Mouse (Mus musculus) midbrain, postnatal 0 days (tissue): ENCODE data around the gene Apbb2. TPM values are rescaled to one million over a fixed set of nuclear protein-coding genes. Genes with fewer than 3 reads are reported as not detected.
A peak's percentile ranks its signal among the peaks of the same experiment; 100 is the strongest.

Experiments used
- ATAC-seq: fragments of 200-750 bp; cut with Nextera tagmentation; 2 replicates; pipeline ENCODE4 v1.8.0; 2017; ENCODE audit warnings: moderate number of reproducible peaks, mild to moderate bottlenecking, moderate TSS enrichment, moderate library complexity; ENCODE audit not compliant: low FRiP score
- DNase-seq: peaks from one replicate; pipeline ENCODE4 v3.0.0-alpha.2; 2015; ENCODE audit warnings: low spot score
- H3K27ac ChIP-seq: fragments of 300-500 bp; sonication (generic); 2 replicates; pipeline ENCODE4 v1.5.1; 2014; ENCODE audit warnings: low read depth, mild to moderate bottlenecking, low read length, mixed read lengths
- H3K27me3 ChIP-seq: fragments of 300-500 bp; sonication (generic); 2 replicates; pipeline ENCODE4 v1.6.1; 2014; ENCODE audit warnings: low read length, control low read depth, mixed read lengths; ENCODE audit not compliant: insufficient read depth
- H3K36me3 ChIP-seq: fragments of 300-500 bp; sonication (generic); 2 replicates; pipeline ENCODE4 v1.6.1; 2014; ENCODE audit warnings: low read length, control low read depth, mixed read lengths; ENCODE audit not compliant: insufficient read depth
- H3K4me1 ChIP-seq: fragments of 300-500 bp; sonication (generic); 2 replicates; pipeline ENCODE4 v1.6.1; 2014; ENCODE audit warnings: mild to moderate bottlenecking, control low read depth, antibody characterized with exemption, low read length, mixed read lengths; ENCODE audit not compliant: insufficient read depth
- H3K4me2 ChIP-seq: fragments of 300-500 bp; sonication (generic); 2 replicates; pipeline ENCODE4 v1.6.1; 2014; ENCODE audit warnings: low read depth, mild to moderate bottlenecking, low read length, mixed read lengths; ENCODE audit not compliant: poor library complexity, severe bottlenecking
- H3K4me3 ChIP-seq: fragments of 300-500 bp; sonication (generic); 2 replicates; pipeline ENCODE4 v1.5.1; 2014; ENCODE audit warnings: low read depth, mild to moderate bottlenecking, low read length, moderate library complexity
- H3K9ac ChIP-seq: fragments of 300-500 bp; sonication (generic); replicated peaks from 2 replicates; pipeline ENCODE4 v1.6.1; 2014; ENCODE audit warnings: mild to moderate bottlenecking, low read length, moderate library complexity, mixed read lengths; ENCODE audit not compliant: poor library complexity, severe bottlenecking
- H3K9me3 ChIP-seq: fragments of 300-500 bp; sonication (generic); 2 replicates; pipeline ENCODE4 v1.6.1; 2016; ENCODE audit warnings: low read length, control low read depth
- CTCF ChIP-seq: IDR thresholded peaks from 2 replicates; pipeline ENCODE4 v1.5.1; 2016; ENCODE audit warnings: antibody characterized with exemption, mild to moderate bottlenecking
- WGBS: fragments of 180-500 bp; shearing (Covaris S2); extraction: QIAGEN DNeasy Blood & Tissue Kit; methylation state at CpG from one replicate; pipeline ENCODE4 v1.1.7; 2014; 5-methylcytosine and 5-hydroxymethylcytosine counted together
- polyA plus RNA-seq: library from polyadenylated mRNA; unstranded; fragments of >200 nt; fragmentation: Nextera tagmentation; extraction: Ambion mirVana; gene quantifications from 2 replicates; pipeline ENCODE4 v1.2.1, GENCODE M21; 2015
- total RNA-seq: library from RNA; depleted of rRNA; stranded (reverse); fragments of >200 nt; gene quantifications from 2 replicates; pipeline ENCODE4 v1.2.3, GENCODE M21; 2014; rRNA removed

The Apbb2 gene
- total RNA-seq (60.6 and 73.7 TPM in 2 replicates), polyA plus RNA-seq (66.6 and 76.0 TPM in 2 replicates)

- Histone ChIP-seq H3K27me3 (no peaks in the 10 kb centered on the region), H3K36me3 (no peaks in the 10 kb centered on the region), H3K4me2 (peak within 1 kb of the TSS; percentile 73), H3K9me3 (no peaks in the 10 kb centered on the region), H3K27ac (peak within 1 kb of the TSS; percentile 91), H3K4me1 (peaks cover 12% of the 10 kb centered on the region; the same call in 1 of the 2 replicates), H3K4me3 (peak within 1 kb of the TSS; percentile 94), H3K9ac (peak within 1 kb of the TSS; percentile 96)
- WGBS = 1% methylated on average over 35 of the region's 39 CpGs
- ATAC-seq = peak; percentile 93
- DNase-seq = peak; percentile 96
- TF ChIP-seq CTCF = peak; percentile 75
Observed at GRCm38 (mm10) chr5:66618597-66618996, at the start of gene Apbb2. Apbb2 (minus strand) TSS chr5:66618784.

- Histone ChIP-seq H3K4me3 (no peak overlapping the region), H3K4me2 (no peak overlapping the region), H3K27me3 (no peaks in the 10 kb centered on the region), H3K4me1 (no peaks in the 10 kb centered on the region), H3K9me3 (no peaks in the 10 kb centered on the region), H3K9ac (no peak overlapping the region), H3K36me3 (no peaks in the 10 kb centered on the region), H3K27ac (no peak overlapping the region)
- ATAC-seq = no peak
- WGBS = 48% methylated on average over 5 of the region's 5 CpGs
- no peak for TF ChIP-seq CTCF
- peak; percentile 53 for DNase-seq
Observed at GRCm38 (mm10) chr5:66654220-66654619, 35.6 kb upstream of the Apbb2 start.

- TF ChIP-seq CTCF = no peak
- WGBS = 68% methylated on average over 7 of the region's 7 CpGs
- Histone ChIP-seq H3K27ac (no peak overlapping the region), H3K4me1 (no peaks in the 10 kb centered on the region), H3K9me3 (no peaks in the 10 kb centered on the region), H3K27me3 (no peaks in the 10 kb centered on the region), H3K36me3 (no peaks in the 10 kb centered on the region), H3K9ac (no peak overlapping the region), H3K4me3 (no peak overlapping the region), H3K4me2 (no peak overlapping the region)
- DNase-seq = no peak
- no peak for ATAC-seq
Observed at GRCm38 (mm10) chr5:66647504-66647903, 28.9 kb upstream of the Apbb2 start.

DNA sequence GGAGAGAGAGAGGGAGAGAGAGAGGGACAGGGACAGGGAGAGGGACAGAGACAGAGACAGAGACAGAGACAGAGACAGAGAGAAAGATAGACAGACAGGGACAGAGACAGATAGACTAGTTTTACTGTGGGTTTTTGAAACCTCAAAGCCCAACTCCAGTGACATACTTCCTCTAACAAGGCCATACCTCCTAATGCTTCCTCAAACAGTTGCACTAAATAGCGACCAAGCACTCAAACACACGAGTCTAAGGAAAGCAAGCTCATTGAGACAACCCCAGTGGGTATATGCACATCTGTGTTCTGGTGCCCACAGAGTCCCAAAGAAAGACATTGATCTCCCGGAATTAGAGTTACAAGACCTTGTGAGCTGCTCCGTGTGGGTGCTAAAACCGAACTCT lies 24.7 kb upstream of the Apbb2 start:
- no peak for TF ChIP-seq CTCF
- H3K36me3 ChIP-seq = no peaks in the 10 kb centered on the region
- no peak overlapping the region for H3K9ac ChIP-seq
- no peaks in the 10 kb centered on the region for H3K27me3 ChIP-seq
- no peak overlapping the region for H3K4me2 ChIP-seq
- H3K4me3 ChIP-seq = no peak overlapping the region
- ATAC-seq (no peak), DNase-seq (no peak)
- 82% methylated on average over 5 of the region's 5 CpGs for WGBS
- no peak overlapping the region for H3K27ac ChIP-seq
- H3K4me1 ChIP-seq = no peaks in the 10 kb centered on the region
- H3K9me3 ChIP-seq = no peaks in the 10 kb centered on the region

DNA sequence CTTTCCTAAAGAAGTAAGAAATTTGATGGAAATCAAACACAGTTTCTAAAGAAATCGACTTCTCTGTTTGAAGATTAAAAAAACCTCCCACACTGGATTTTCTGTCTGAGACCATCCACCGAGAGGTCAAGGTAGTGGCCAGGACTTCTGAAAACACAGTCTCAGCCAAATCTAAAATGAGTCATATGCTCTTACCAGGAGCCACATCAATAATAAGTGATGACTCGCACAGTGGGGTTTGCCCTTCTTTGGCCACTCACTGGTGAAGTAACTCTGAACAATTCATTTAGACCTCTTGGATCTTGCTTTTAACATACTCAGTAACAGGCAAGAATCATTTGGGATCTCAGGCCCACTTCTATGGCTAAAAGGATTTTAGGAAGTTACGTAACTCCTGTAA lies 23.6 kb upstream of the Apbb2 start:
- Histone ChIP-seq H3K9ac (no peak overlapping the region), H3K9me3 (no peaks in the 10 kb centered on the region), H3K4me1 (no peaks in the 10 kb centered on the region), H3K4me3 (no peak overlapping the region), H3K4me2 (no peak overlapping the region), H3K36me3 (no peaks in the 10 kb centered on the region), H3K27ac (no peak overlapping the region), H3K27me3 (no peaks in the 10 kb centered on the region)
- 91% methylated on average over 4 of the region's 4 CpGs for WGBS
- no peak for ATAC-seq
- no peak for TF ChIP-seq CTCF
- no peak for DNase-seq

DNA sequence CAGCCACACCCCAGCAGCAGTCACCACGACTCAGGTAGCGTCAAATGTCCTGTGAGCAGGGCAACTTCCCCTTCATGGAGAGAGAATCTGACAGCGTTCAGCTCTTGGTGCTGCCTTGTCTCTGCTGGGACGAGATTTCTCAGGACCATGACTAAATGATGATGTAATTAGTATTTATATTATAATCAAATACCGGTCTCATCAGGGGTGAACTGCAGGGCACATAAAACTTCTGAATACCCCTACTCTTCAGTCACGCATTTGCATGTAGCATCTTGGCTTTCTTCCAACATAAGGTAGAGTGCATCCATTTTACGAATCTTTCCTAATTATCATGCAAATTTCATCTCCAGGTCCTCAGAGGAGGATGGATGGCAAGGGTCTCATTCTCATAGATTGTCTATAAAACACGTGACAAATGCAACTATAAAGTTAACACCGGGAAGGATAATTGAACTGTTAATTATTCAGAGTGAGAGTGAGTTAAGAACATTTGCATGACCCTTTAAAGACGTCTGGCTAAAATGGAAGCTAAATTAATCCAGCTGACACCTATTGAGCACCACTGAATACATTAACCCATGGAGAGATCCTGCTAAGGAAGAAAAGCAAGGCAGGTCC lies 17.0 kb upstream of the Apbb2 start:
- no peak for TF ChIP-seq CTCF
- ATAC-seq (no peak), DNase-seq (no peak)
- Histone ChIP-seq H3K9ac (no peak overlapping the region), H3K9me3 (no peaks in the 10 kb centered on the region), H3K4me1 (no peaks in the 10 kb centered on the region), H3K27ac (no peak overlapping the region), H3K4me2 (no peak overlapping the region), H3K4me3 (no peak overlapping the region), H3K27me3 (no peaks in the 10 kb centered on the region), H3K36me3 (no peaks in the 10 kb centered on the region)
- 46% methylated on average over 10 of the region's 10 CpGs for WGBS
